Mouse (Mus musculus) liver, embryonic 13.5 days (tissue): Measurements from ENCODE around the gene Ncor2. TPM values are rescaled to one million over a fixed set of nuclear protein-coding genes. Genes with fewer than 3 reads are reported as not detected.

Experiments
- ATAC-seq: fragments of 200-750 bp; cut with Nextera tagmentation; 2 replicates; pipeline ENCODE4 v1.8.0; 2017; ENCODE audit warnings: low read depth, mild to moderate bottlenecking, moderate number of reproducible peaks, moderate library complexity
- DNase-seq: peaks from one replicate; pipeline ENCODE4 v3.0.0; 2022
- H3K27ac ChIP-seq: fragments of 300-500 bp; sonication (generic); 2 replicates; pipeline ENCODE4 v1.5.1; 2015; ENCODE audit warnings: moderate library complexity, mild to moderate bottlenecking, inconsistent platforms
- H3K27me3 ChIP-seq: fragments of 300-500 bp; sonication (generic); 2 replicates; pipeline ENCODE4 v1.6.1; 2015; ENCODE audit warnings: mild to moderate bottlenecking, inconsistent platforms
- H3K36me3 ChIP-seq: fragments of 300-500 bp; sonication (generic); 2 replicates; pipeline ENCODE4 v1.6.1; 2015; ENCODE audit warnings: mild to moderate bottlenecking, inconsistent platforms
- H3K4me1 ChIP-seq: fragments of 300-500 bp; sonication (generic); replicated peaks from 2 replicates; pipeline ENCODE4 v1.6.1; 2015; ENCODE audit warnings: inconsistent platforms
- H3K4me2 ChIP-seq: fragments of 300-500 bp; sonication (generic); 2 replicates; pipeline ENCODE4 v1.6.1; 2015; ENCODE audit warnings: inconsistent platforms, mild to moderate bottlenecking, moderate library complexity
- H3K4me3 ChIP-seq: fragments of 300-500 bp; sonication (generic); replicated peaks from 2 replicates; pipeline ENCODE4 v1.5.1; 2015; ENCODE audit warnings: mild to moderate bottlenecking, inconsistent platforms
- H3K9ac ChIP-seq: fragments of 300-500 bp; sonication (generic); 2 replicates; pipeline ENCODE4 v1.6.1; 2015; ENCODE audit warnings: mild to moderate bottlenecking, inconsistent platforms
- H3K9me3 ChIP-seq: fragments of 300-500 bp; sonication (generic); replicated peaks from 2 replicates; pipeline ENCODE4 v1.6.1; 2016; ENCODE audit warnings: inconsistent platforms
- WGBS: fragments of 180-500 bp; shearing (Covaris S2); methylation state at CpG from one replicate; pipeline ENCODE4 v1.1.7; 2015; ENCODE audit not compliant: insufficient replicate concordance; 5-methylcytosine and 5-hydroxymethylcytosine counted together
- polyA plus RNA-seq: library from polyadenylated mRNA; unstranded; fragments of >200 nt; fragmentation: Nextera tagmentation; extraction: Ambion mirVana; gene quantifications from 2 replicates; pipeline ENCODE4 v1.2.1, GENCODE M21; 2015

Ncor2 gene
- polyA plus RNA-seq, 1 experiment from 2014 or later: 4.5 TPM

- Histone ChIP-seq H3K27ac (no peak overlapping the region; the same call in 1 of the 2 replicates), H3K27me3 (no peaks in the 10 kb centered on the region)
- peak; percentile 69 for ATAC-seq
These were observed 142.5 kb downstream of the Ncor2 start for GRCm38 (mm10) chr5:125036483-125036882.

DNA sequence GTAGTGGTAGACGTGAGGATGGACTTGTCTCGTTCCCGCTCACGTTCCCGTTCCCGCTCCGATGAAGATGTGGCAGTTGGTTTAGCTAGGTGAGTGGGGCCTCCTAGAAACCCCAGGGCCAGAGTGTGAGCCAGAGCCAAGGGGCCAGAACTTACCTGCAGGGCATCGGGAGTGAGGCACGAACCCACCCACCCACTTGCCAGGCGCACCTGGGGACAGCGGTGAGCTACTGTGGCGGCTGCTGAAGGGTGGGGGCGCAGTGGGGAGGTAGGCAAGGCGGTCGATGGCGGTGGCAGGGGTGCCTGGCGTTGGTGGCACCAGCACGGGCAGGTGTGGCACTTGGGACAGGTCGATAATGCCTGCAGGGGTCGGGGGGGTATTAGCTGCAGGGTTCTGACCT, 150.1 kb downstream of the Ncor2 start:
- 92% methylated on average over 20 of the region's 20 CpGs for WGBS
- peaks cover 97% of the 10 kb centered on the region for H3K36me3 ChIP-seq
- no peaks in the 10 kb centered on the region for H3K9me3 ChIP-seq
- H3K27me3 ChIP-seq: no peaks in the 10 kb centered on the region
- ATAC-seq (no peak), DNase-seq (no peak)
- no peak overlapping the region for H3K9ac ChIP-seq
- no peak overlapping the region for H3K27ac ChIP-seq
- no peaks in the 10 kb centered on the region for H3K4me1 ChIP-seq
- H3K4me3 ChIP-seq: no peak overlapping the region
- no peak overlapping the region for H3K4me2 ChIP-seq

More at GRCm38 (mm10) chr5:125036483-125036882, 142.5 kb downstream of the Ncor2 start:
- Histone ChIP-seq H3K36me3 (peaks cover 75% of the 10 kb centered on the region), H3K9me3 (no peaks in the 10 kb centered on the region), H3K9ac (no peak overlapping the region), H3K4me1 (peaks cover 21% of the 10 kb centered on the region), H3K4me2 (no peak overlapping the region), H3K4me3 (no peak overlapping the region)
- DNase-seq: no peak
- WGBS: 54% methylated on average over 8 of the region's 8 CpGs

- H3K4me2 ChIP-seq: no peak overlapping the region
- no peak overlapping the region for H3K4me3 ChIP-seq
- DNase-seq (no peak), ATAC-seq (no peak)
- peaks cover 97% of the 10 kb centered on the region for H3K36me3 ChIP-seq
- H3K9ac ChIP-seq: no peak overlapping the region
- H3K27me3 ChIP-seq: no peaks in the 10 kb centered on the region
- H3K4me1 ChIP-seq: no peaks in the 10 kb centered on the region
- WGBS: 88% methylated on average over 15 of the region's 15 CpGs
- H3K27ac ChIP-seq: no peak overlapping the region
- no peaks in the 10 kb centered on the region for H3K9me3 ChIP-seq
These were observed 150.6 kb downstream of the Ncor2 start for GRCm38 (mm10) chr5:125028371-125028770.

DNA sequence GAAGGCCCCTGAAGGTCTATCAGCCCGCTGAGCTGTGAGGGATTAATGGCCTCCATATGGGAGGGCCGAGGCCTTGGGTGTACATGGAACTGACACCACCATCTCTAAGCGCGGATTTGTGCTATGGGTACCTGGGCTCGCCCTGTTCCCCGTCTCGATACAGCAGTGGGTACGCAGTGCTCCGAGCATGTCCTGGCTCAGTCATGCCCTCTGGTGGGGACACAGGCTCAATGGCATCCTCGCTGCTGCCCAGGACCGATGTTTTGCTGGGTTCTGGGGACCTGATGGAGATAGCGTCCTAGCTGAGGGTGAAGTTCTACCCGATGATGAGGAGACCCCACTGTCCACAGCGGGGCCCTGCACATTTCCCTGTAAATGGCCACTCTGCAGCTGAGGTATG, 155.0 kb downstream of the Ncor2 start:
- WGBS: 82% methylated on average over 14 of the region's 14 CpGs
- ATAC-seq (no peak), DNase-seq (no peak)
- Histone ChIP-seq H3K36me3 (peaks cover 75% of the 10 kb centered on the region), H3K27ac (no peak overlapping the region), H3K27me3 (no peaks in the 10 kb centered on the region), H3K4me2 (no peak overlapping the region), H3K4me3 (no peak overlapping the region), H3K4me1 (no peaks in the 10 kb centered on the region), H3K9ac (no peak overlapping the region), H3K9me3 (no peaks in the 10 kb centered on the region)

- Histone ChIP-seq H3K9me3 (no peaks in the 10 kb centered on the region), H3K36me3 (peaks cover 71% of the 10 kb centered on the region), H3K27ac (no peak overlapping the region), H3K9ac (no peak overlapping the region), H3K4me1 (no peaks in the 10 kb centered on the region), H3K4me2 (no peak overlapping the region), H3K27me3 (no peaks in the 10 kb centered on the region), H3K4me3 (no peak overlapping the region)
- 83% methylated on average over 11 of the region's 11 CpGs for WGBS
- ATAC-seq: no peak
- DNase-seq: no peak
These were observed 157.7 kb downstream of the Ncor2 start for GRCm38 (mm10) chr5:125021298-125021697.

DNA sequence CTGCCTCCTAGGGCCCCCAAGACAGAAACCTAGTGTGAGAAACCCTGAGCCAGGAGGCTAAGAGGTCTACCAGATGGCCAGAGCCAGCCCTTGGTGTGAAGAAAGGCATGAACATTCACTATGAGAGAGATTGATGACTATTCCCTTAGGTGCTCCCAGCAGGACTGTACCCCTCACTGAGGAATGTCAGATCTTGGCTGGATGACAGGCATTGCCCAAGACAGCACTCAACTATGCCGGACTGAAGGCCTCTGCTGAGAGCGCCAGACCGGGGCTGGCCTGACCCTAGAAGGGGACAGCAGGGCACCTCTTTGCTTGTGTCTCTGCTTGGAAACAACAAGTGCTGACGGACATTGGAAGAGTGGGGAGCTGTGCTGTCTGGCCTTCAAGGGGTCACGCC, 159.9 kb downstream of the Ncor2 start:
- DNase-seq (no peak), ATAC-seq (no peak)
- Histone ChIP-seq H3K9ac (no peak overlapping the region), H3K4me3 (no peak overlapping the region), H3K4me2 (no peak overlapping the region), H3K27ac (no peak overlapping the region), H3K9me3 (no peaks in the 10 kb centered on the region), H3K27me3 (no peaks in the 10 kb centered on the region), H3K4me1 (no peaks in the 10 kb centered on the region), H3K36me3 (peaks cover 57% of the 10 kb centered on the region)
- 80% methylated on average over 5 of the region's 5 CpGs for WGBS

DNA sequence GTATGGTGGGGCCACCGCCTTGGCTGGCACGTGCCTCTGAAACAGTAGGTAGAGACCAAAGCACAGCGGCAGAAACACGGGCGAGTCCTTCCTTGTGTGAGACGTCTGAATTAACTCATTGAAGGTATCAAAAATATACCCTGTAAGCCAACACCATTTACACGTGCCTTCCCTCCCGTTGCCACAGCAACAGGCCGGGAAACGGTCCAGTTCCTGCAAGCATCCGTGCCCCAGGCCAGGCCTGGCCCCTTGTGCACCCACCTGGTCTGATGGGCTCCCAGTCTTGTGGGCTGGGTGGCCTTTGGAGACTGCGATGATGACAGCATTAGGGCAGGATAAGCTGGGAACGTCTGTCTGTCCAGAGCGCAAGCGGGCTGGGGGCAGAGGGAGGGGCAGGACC, 161.7 kb downstream of the Ncor2 start:
- WGBS: 80% methylated on average over 15 of the region's 15 CpGs
- Histone ChIP-seq H3K27ac (no peak overlapping the region), H3K4me3 (no peak overlapping the region), H3K27me3 (no peaks in the 10 kb centered on the region), H3K36me3 (peaks cover 39% of the 10 kb centered on the region), H3K9ac (no peak overlapping the region), H3K9me3 (no peaks in the 10 kb centered on the region), H3K4me2 (no peak overlapping the region), H3K4me1 (no peaks in the 10 kb centered on the region)
- DNase-seq (no peak), ATAC-seq (no peak)

GRCm38 (mm10) chr5:125016421-125017242, 162.4 kb downstream of the Ncor2 start:
- H3K27me3 ChIP-seq: no peaks in the 10 kb centered on the region
- no peaks in the 10 kb centered on the region for H3K9me3 ChIP-seq
- no peak overlapping the region for H3K4me2 ChIP-seq
- no peak for ATAC-seq
- no peak for DNase-seq
- H3K27ac ChIP-seq: no peak overlapping the region
- no peak overlapping the region for H3K4me3 ChIP-seq
- peaks cover 35% of the 10 kb centered on the region for H3K36me3 ChIP-seq
- no peaks in the 10 kb centered on the region for H3K4me1 ChIP-seq
- no peak overlapping the region for H3K9ac ChIP-seq
- WGBS: 80% methylated on average over 17 of the region's 17 CpGs

DNA sequence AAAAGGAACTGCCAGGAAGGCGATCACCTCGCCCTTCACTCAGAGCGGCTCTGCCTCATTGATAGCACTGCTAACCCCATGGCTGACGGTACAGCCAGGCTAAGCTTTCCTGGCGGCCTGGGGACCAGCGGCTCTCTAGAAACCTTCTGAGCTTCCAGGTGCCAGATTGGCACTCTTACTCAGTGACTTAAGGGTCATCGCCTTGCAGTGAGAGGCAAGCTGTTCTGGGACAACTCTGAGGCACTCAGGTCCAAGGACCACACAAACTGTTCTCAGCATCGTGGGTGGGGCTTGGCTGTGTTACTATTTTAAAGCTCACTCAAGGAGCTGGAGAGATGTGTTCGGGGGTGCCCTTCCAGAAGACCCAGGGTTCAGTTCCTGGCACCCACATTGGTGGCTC, 163.4 kb downstream of the Ncor2 start:
- DNase-seq (no peak), ATAC-seq (no peak)
- Histone ChIP-seq H3K9ac (no peak overlapping the region), H3K27ac (no peak overlapping the region), H3K4me2 (no peak overlapping the region), H3K4me3 (no peak overlapping the region), H3K4me1 (no peaks in the 10 kb centered on the region), H3K27me3 (no peaks in the 10 kb centered on the region), H3K9me3 (no peaks in the 10 kb centered on the region), H3K36me3 (peaks cover 35% of the 10 kb centered on the region)
- 79% methylated on average over 9 of the region's 9 CpGs for WGBS

- Histone ChIP-seq H3K27ac (no peak overlapping the region), H3K9ac (no peak overlapping the region), H3K4me2 (no peak overlapping the region), H3K9me3 (no peaks in the 10 kb centered on the region), H3K4me3 (no peak overlapping the region), H3K4me1 (no peaks in the 10 kb centered on the region), H3K27me3 (no peaks in the 10 kb centered on the region), H3K36me3 (peaks cover 35% of the 10 kb centered on the region)
- DNase-seq (no peak), ATAC-seq (no peak)
- WGBS: 80% methylated on average over 3 of the region's 3 CpGs
These were observed 164.0 kb downstream of the Ncor2 start for GRCm38 (mm10) chr5:125015066-125015465.

DNA sequence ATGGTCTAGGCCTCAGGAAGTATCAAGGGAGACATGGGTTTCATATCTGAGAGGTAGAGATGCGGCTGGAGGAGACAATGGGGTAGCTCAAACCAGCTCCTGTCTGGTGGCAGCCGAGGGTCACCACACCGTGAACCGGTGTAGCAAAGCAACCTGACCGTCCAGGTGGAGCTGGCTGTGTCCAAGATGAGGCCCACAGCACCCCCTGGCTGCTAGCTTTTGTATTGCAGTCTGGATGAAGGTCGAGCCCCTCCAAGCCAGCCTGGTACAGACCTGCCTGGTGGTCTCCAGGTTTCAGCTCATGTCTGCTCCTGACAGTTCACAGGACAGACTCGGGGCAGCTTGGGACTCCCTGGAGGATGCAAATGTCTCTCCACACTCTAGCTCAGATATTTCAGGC, 164.5 kb downstream of the Ncor2 start:
- WGBS: 58% methylated on average over 7 of the region's 7 CpGs
- H3K9ac ChIP-seq: no peak overlapping the region
- peaks cover 35% of the 10 kb centered on the region for H3K36me3 ChIP-seq
- H3K4me2 ChIP-seq: no peak overlapping the region
- DNase-seq (peak; percentile 31), ATAC-seq (no peak)
- H3K9me3 ChIP-seq: no peaks in the 10 kb centered on the region
- H3K4me1 ChIP-seq: no peaks in the 10 kb centered on the region
- no peak overlapping the region for H3K27ac ChIP-seq
- H3K27me3 ChIP-seq: no peaks in the 10 kb centered on the region
- H3K4me3 ChIP-seq: no peak overlapping the region

- H3K27ac ChIP-seq: no peak overlapping the region
- no peaks in the 10 kb centered on the region for H3K27me3 ChIP-seq
- WGBS: 81% methylated on average over 8 of the region's 8 CpGs
- no peak overlapping the region for H3K9ac ChIP-seq
- H3K4me2 ChIP-seq: no peak overlapping the region
- 0 out of 2 replicates have a peak, but pooled peaks cover 6% of the 10 kb centered on the region for H3K4me1 ChIP-seq
- peaks cover 8% of the 10 kb centered on the region; the same call in 1 of the 2 replicates for H3K36me3 ChIP-seq
- DNase-seq (no peak), ATAC-seq (no peak)
- H3K9me3 ChIP-seq: no peaks in the 10 kb centered on the region
- no peak overlapping the region for H3K4me3 ChIP-seq
These were observed 167.4 kb downstream of the Ncor2 start for GRCm38 (mm10) chr5:125011628-125012027.
